Mouse (Mus musculus) frontal cortex, adult (tissue): ENCODE measurements around the gene Pold1.

Source experiments
- ATAC-seq: cut with Nextera tagmentation; 2 replicates; pipeline ENCODE4 v1.9.2; 2017; ENCODE audit warnings: mild to moderate bottlenecking, moderate library complexity, mixed read lengths; ENCODE audit not compliant: low TSS enrichment

The Pold1 gene

DNA sequence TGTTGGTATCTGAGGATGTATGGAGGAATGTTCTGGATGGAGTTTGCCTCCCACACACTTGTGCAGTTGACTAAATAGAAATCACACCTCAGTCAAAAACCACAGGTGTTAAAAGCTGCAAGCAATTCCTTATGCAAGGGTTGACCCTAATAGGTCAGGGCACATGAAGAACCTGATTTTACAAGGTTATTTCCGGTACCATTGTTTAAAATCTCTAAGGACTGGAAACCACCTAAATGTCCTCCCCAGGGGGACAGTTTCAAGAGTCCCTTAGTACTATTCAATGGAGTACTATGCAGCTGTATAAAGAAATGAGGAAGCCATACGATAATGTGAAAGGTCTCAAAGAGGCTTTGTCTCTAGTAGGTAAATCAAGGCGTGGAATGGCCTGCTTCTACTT, 2.4 kb downstream of the Pold1 start:
- no peak for ATAC-seq

DNA sequence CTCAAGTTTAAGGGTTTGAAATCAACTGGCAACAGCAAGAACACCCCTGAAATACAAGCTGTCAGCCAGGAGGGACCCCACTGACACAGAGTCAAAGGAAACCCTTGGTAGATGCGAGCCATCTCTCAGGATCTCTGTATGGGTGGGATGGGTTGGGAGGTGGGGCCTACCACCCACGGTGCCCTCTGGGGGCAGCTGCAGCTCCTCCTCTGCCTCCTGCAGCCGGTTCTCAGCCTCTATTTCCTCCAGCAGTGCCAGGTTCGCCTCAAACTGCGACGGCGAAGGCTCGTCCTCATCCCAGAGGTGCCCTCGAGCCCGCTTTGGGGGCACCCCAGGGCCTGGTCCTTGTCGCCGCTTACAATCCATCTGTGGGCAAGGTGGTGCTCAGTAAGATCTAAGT, 5.6 kb downstream of the Pold1 start:
- ATAC-seq: no peak

DNA sequence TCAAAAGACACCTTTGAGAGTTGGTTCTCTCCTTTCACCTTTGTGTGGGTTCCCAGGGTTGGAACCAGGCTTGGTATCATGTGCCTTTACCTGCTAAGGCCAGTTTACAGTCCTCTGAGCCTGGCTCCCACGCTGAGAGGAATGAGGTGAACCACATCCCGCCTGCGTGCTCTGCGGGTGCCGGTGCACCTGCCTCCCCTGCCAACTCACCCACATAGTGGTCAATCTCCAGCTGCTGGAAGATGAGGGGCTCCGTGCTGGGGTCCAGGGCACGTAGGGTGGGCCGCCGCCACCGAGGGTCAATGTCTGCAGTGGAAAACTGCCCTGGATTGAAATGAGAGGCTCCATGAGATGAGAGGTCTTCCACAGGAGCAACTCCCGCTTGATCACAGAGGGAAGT, 6.1 kb downstream of the Pold1 start:
- no peak for ATAC-seq

DNA sequence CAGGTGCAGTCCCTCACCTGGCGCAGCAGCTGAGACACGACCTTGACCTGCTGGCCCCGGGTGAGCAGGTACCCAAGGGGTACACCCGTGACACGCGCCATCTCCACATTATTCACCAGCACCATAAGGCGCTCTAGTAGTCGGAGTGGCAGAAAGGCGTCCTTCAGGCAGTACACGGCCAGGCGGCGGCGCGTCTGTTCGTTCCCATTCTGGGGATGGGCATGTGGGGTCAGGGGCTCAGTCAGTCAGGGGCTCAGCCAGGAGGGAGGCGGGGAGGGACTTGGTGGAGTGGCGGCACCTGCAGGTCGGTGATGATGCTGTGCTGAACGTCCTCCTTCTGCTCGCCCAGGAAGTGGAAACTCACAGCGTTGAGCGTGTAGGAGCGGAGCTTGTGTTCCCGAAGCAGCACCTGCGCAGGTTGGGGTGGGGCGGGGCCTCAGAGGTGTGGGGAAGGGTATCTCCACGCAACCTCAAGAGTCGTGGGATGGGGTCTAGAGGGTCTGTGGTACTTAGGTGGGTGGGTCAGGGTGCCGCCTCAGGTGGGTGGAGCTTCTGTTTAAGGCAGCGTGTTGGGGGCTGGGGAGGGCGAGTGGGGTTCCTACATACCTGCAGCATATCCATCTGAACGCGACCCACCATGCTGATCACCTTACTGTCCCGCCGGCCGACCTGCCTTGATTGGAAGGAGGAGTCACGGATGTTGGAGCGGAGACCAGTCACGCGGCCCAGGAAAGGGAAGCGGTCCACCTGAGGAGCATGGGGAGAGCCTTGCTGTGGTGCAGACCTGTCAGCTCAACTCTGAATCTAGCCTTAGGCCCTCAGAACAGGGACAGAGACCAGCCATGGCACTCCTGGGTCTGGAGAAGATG, 9.7 kb downstream of the Pold1 start:
- no peak for ATAC-seq

DNA sequence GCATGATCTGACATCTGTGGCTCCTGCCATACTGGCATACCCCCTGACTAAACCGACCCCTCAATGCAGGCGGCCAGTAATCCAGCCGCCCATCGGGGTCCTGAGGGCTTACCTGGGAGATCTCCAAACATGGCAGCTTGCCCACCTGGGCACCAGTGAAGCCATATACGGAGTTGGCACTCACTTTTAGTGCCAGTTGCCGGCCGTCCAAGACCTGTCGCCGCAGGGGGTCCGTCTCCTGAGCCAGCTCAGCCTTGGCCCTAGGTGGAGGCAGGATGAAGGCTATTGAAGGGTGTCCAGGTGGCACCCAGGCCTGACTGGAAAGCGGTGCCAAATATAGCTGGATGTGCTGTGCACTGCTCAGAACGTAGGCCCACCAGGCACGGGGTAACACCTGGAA, 11.2 kb downstream of the Pold1 start:
- no peak for ATAC-seq

DNA sequence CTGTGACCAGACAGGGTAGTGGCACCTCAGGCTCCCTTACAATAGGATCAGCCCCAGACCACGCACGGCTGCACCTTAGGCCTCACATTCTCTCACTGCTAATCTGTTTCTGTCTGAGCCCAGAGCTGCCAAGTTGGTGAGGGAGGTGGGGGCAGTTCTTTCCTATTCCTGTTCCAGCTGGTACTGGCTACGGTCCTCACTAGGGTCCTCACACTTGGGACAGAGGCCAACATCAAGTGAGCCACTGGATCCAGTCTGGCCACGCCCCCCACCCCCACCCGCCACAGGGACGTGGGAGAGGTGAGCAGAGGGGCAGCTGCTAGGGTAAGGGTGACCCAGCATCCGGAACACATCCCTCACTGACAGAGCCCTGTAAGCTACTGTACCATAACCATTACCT, 11.6 kb downstream of the Pold1 start:
- ATAC-seq: no peak

DNA sequence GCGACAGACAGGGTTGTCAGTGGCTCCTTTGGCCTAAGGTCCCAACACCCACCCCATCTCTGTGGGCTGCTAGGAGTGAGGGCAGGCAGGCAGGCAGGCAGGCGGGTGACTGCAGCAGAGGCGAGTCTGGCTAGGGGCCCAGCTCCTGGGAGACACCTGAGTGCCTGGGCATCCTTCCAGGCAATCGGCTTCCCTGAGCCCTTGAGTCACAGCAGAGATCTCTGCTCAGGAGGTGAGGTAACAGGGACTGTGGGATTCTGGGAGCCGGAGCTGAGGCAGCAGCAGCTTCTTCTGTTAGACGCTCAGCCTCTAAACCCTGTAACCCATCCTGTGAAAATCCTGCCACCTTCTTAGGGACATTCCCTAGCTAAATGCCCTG, 12.1 kb downstream of the Pold1 start:
- ATAC-seq: peak; percentile 71

GRCm38 (mm10) chr7:44535657-44536589, 12.7 kb downstream of the Pold1 start:
- peak; percentile 22; the same call in 1 of the 2 replicates for ATAC-seq

DNA sequence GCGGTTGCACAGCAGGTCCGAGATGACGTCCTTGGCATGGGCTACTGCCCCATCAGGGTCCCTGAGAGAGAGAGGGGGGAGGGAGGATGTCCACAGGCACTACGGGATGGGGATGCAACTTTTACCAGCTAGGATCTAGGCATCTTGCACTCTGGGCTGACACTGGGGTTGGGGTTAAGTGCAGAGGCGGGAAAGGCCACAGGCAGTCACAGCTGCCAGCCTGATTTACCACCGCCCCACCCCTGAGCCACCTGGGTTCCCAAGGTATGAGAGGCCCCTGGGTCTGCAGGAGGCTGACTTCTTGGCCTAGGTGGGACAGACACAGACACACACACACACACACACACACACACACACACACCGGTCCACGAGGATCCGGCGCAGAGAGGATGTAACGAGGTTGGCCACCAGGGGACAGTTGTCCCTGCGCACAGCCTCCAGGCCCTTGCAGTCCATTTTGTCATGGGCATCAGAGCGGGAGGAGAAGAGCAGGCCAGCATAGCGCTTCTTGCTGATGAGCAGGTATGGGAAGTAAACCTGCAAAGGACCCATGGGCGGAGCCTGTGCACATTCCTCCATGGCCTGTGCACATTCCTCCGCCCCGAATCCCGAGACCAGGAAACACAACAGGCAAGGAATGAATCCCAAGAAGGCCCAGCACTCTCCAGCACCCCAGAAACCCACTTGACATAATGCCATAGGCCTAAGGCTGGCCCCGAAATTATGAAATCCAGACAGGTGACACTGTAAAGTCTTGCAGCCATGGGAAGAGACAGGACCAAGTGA, 13.8 kb downstream of the Pold1 start:
- ATAC-seq: no peak

DNA sequence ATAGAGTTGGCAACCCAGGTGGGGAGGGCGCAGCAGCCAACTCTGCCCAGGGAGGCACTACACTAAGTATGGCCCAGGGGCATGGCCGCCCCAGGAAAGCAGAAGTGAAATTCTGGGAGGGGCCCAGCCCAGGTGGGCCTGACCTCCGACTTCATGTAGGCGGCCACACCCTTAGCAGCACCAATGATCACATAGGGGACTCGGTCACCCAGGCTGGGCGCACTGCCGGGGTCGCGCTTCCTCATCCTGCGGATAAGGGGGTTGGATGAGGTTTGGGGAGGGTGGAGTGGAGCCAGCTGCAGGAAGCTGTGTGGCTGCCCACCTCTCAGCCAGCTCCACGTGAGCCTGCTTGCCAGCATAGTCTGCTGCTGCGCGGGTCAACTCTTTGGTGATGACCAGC, 14.4 kb downstream of the Pold1 start:
- no peak for ATAC-seq

DNA sequence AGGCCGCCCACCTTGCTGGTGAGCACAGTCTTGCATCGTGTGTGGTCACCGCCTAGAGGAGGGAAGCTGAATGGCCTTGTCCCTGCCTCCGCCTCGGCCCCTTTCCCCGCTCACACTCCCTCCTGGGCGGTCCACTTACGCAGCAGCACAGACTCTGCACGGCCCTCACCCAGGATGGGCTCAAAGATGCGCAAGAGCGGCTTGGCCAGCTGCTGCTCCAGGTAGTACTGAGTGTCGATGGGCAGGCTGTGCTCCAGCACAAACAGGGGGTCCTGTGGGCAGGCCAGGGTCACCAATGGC, 15.0 kb downstream of the Pold1 start:
- no peak for ATAC-seq

DNA sequence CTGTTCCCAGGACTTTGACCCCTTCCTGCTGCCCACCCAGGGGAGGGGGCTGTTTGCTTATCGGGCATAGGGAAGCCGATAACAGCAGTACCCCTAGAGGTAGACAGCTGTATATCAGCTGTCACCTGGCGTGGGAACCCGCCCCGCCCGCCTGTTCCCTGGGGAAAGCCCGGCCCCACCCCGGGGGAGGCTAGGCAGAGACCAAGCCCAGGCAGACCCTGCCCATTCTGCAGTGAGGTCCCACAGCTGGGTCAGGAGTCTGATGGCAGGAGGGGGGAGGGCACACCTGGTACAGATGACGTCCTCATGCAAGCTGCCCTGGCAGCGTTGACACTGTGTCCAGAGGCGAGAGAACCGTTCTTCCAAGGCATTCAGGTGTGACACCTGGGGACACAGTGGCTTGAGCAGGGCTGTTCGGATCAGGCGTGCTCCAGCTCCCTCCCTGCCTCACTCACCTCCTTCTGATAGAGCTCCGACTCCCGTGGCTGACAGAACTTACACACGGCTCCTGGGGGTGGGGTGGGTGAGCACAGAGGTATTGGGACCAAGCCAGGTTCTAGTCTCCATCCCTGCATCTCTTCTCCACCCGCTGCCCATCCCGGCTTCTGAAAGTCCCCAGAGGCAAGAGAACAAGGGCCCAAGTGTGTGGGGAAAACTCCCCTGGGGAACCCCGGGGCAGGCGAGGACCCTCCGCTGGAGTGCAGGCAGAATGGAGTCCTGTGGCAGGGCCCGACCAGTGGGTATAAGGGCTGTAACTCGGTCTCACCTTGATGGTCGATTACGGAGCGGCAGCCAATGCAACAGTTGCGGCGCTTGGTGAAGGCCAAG, 15.5 kb downstream of the Pold1 start:
- ATAC-seq: no peak

GRCm38 (mm10) chr7:44531946-44532732, 16.5 kb downstream of the Pold1 start, which contains the start of gene Spib:
Gene Spib (minus strand): TSS chr7:44532071.
- ATAC-seq: no peak

DNA sequence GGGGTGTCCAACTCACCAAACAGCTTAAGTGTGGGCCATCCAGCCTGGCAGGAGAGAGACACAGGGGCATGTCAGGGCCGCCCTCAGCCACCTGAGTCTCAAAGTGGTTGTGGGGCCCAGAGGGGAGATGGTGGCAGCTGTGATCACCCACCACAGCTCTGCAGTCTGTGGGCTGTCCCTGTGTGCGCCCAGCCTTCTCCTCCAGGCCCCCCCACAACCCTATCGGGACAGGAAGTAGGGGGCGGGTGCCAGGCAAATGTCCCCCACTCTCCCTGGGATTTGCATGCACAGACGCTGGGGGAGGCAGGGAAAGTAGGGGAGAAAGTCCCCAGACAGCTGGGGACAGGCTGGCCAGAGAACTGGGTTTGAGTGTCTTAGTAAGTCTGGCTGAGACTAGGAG, 17.4 kb downstream of the Pold1 start:
- no peak for ATAC-seq

- no peak for ATAC-seq
These were observed 18.1 kb downstream of the Pold1 start for GRCm38 (mm10) chr7:44530507-44530906.

GRCm38 (mm10) chr7:44529518-44529917, 19.1 kb downstream of the Pold1 start:
- ATAC-seq: no peak

DNA sequence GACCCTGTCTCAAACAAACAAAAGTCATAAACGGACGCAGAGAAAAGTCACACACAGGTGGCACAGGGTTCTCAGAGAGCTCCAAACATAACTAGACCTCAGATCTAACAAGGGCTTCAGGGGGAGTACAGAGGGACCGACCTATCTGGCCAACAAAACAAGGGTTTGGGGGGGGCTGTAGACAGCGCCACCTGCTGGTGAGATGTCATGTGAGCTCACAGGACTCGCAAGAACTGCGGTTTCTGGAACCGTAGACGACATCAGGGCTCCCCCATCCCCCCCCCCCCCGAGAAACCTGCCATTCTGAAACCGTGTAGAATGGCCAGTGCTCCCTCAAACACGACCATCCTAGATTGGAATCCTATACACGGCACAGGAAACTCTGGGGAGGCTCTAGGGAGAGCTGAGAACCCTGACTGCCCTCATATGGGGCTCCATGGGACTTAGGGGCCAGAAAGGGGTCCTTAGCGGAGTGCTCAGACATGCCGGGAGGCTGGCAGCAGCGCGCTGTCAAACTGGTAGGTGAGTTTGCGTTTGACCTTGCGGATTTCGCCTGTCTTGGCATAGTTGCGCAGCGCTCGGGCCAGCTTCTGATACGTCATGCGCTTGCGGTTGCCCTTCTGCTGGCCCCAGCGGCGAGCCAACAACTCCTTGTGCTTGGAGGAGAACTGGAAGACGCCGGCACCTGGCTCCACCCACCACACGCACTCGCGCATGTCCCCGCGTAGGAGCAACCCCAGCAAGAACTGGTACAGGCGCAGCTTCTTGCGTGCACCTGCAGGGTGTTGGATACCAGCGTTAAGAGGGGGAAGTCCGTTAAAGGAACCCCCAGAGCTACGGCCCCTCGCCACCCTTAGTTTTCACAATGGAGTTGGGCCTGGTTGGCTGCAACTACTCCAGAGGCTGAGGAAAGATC, 20.9 kb downstream of the Pold1 start:
- peak; percentile 94 for ATAC-seq

DNA sequence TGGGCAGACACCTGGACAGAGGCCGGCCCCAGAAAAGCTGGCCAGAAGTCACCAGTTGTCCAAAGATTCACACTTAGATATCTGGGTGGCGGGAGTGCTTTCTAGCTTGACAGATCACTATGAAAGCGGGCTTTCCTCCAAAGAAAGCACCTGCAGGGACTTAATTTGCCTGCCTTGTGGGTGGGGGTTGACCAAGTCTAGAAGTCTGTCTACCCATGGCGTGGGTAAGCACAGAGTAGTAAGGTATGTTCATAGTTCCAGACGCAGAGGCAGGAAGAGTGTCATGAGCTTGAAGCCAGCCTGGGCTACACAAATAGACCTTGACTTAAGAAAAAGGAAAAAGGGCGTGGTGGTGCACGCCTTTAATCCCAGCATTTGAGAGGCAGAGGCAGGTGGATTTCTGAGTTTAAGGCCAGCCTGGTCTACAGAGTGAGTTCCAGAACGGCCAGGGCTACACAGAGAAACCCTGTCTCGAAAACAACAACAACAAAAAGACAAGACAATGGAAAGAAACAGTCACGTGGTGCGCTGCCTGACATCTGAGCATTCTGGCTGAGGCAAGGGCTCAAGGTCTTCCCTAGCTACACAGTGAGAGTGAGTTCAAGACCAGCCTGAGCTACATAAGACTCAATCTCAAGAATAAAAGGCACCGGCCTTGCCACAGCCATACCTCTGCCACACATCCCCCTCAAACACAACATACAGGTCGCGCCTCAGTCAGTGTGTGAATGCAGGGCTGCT, 22.1 kb downstream of the Pold1 start:
- ATAC-seq: no peak
